Mouse (Mus musculus) layer of hippocampus, adult 2 months (tissue): ENCODE data around the gene Gckr. TPM values are rescaled to one million over a fixed set of nuclear protein-coding genes. Genes with fewer than 3 reads are reported as not detected.

ENCODE experiments used
- DNase-seq, 2 experiments: peaks; one replicate each; pipeline ENCODE4 v3.0.0; 2022; ENCODE audit warnings: low spot score in 2 of 2
- H3K27ac ChIP-seq: fragments of 200-600 bp; 2 replicates; pipeline ENCODE4 v1.8.1; 2022
- H3K4me3 ChIP-seq: fragments of 200-600 bp; 2 replicates; pipeline ENCODE4 v1.8.1; 2022; ENCODE audit warnings: mild to moderate bottlenecking
- CTCF ChIP-seq: fragments of 200-600 bp; conservative IDR thresholded peaks from 2 replicates; pipeline ENCODE4 v1.8.1; 2022; ENCODE audit warnings: antibody characterized with exemption, mild to moderate bottlenecking, moderate library complexity
- total RNA-seq, 2 experiments: library from RNA; stranded (reverse); gene quantifications; 2 replicates each; pipeline ENCODE4 v1.2.3; 2021

The Gckr gene
- total RNA-seq, 2 experiments from 2014 or later = not detected

- H3K27ac ChIP-seq = no peak overlapping the region
- H3K4me3 ChIP-seq = no peak overlapping the region
- TF ChIP-seq CTCF = no peak
- DNase-seq = no peak
Measured at GRCm38 (mm10) chr5:31273018-31273417, 24.2 kb upstream of the Gckr start.

GRCm38 (mm10) chr5:31279245-31279988 is 17.8 kb upstream of the Gckr start:
- no peak overlapping the region for H3K4me3 ChIP-seq
- DNase-seq = no peak
- TF ChIP-seq CTCF = no peak
- no peak overlapping the region for H3K27ac ChIP-seq

- no peak for DNase-seq
- H3K4me3 ChIP-seq = no peak overlapping the region
- TF ChIP-seq CTCF = no peak
- H3K27ac ChIP-seq = no peak overlapping the region
Measured at GRCm38 (mm10) chr5:31288225-31288624, 9.0 kb upstream of the Gckr start.

- peak; percentile 54 for TF ChIP-seq CTCF
- DNase-seq = no peak
- Histone ChIP-seq H3K27ac (no peak overlapping the region), H3K4me3 (no peak overlapping the region)
Measured at GRCm38 (mm10) chr5:31288655-31289054, 8.6 kb upstream of the Gckr start.

- H3K27ac ChIP-seq = no peak overlapping the region
- DNase-seq = no peak
- TF ChIP-seq CTCF = no peak
- H3K4me3 ChIP-seq = no peak overlapping the region; the same call in 1 of the 2 replicates
Measured at GRCm38 (mm10) chr5:31289626-31290230, 7.5 kb upstream of the Gckr start.

GRCm38 (mm10) chr5:31290521-31291360 is 6.5 kb upstream of the Gckr start, which contains the start of gene Ift172:
Ift172 (minus strand) TSS chr5:31291116.
- peak within 1 kb of the TSS; percentile 70 for H3K4me3 ChIP-seq
- peak within 1 kb of the TSS; percentile 90 for H3K27ac ChIP-seq
- peak; percentile 96 for DNase-seq
- TF ChIP-seq CTCF = no peak

GRCm38 (mm10) chr5:31291361-31291688 is 5.9 kb upstream of the Gckr start:
- Histone ChIP-seq H3K27ac (peak overlapping the region; percentile 90), H3K4me3 (peak overlapping the region; percentile 70)
- peak; percentile 15; the same call in 1 of the 2 replicates for TF ChIP-seq CTCF
- DNase-seq = no peak

- Histone ChIP-seq H3K4me3 (peak overlapping the region; percentile 81), H3K27ac (peak overlapping the region; percentile 96)
- no peak for TF ChIP-seq CTCF
- DNase-seq = no peak
Measured at GRCm38 (mm10) chr5:31294964-31295605, 2.2 kb upstream of the Gckr start.

GRCm38 (mm10) chr5:31295606-31296141 is 1.6 kb upstream of the Gckr start, which contains the start of gene Fndc4:
Fndc4 (minus strand) TSS chr5:31296080.
- peak within 1 kb of the TSS; percentile 81 for H3K4me3 ChIP-seq
- TF ChIP-seq CTCF = no peak
- H3K27ac ChIP-seq = peak within 1 kb of the TSS; percentile 96
- peak; percentile 49 to 59 for DNase-seq

- H3K27ac ChIP-seq = no peak overlapping the region
- H3K4me3 ChIP-seq = no peak overlapping the region
- no peak for TF ChIP-seq CTCF
- no peak for DNase-seq
Measured at GRCm38 (mm10) chr5:31297981-31298380, 738 bp downstream of the Gckr start.

- TF ChIP-seq CTCF = no peak
- Histone ChIP-seq H3K4me3 (no peak overlapping the region), H3K27ac (no peak overlapping the region)
- no peak for DNase-seq
Measured at GRCm38 (mm10) chr5:31298486-31298885, 1.2 kb downstream of the Gckr start.

- H3K27ac ChIP-seq = no peak overlapping the region
- no peak for DNase-seq
- no peak for TF ChIP-seq CTCF
- H3K4me3 ChIP-seq = no peak overlapping the region
Measured at GRCm38 (mm10) chr5:31301866-31302265, 4.6 kb downstream of the Gckr start.

GRCm38 (mm10) chr5:31303093-31303492 is 5.8 kb downstream of the Gckr start:
- no peak for TF ChIP-seq CTCF
- Histone ChIP-seq H3K27ac (no peak overlapping the region), H3K4me3 (no peak overlapping the region)
- DNase-seq = no peak
